Mouse (Mus musculus) liver, embryonic 15.5 days (tissue): ENCODE data around the gene Ccdc149. TPM values are rescaled to one million over a fixed set of nuclear protein-coding genes. Genes with fewer than 3 reads are reported as not detected.

Experiments used
- ATAC-seq: fragments of 200-750 bp; cut with Nextera tagmentation; 2 replicates; pipeline ENCODE4 v1.8.0; 2017; ENCODE audit warnings: moderate number of reproducible peaks, mild to moderate bottlenecking, moderate library complexity; ENCODE audit not compliant: insufficient read depth
- H3K27ac ChIP-seq: fragments of 300-500 bp; sonication (generic); replicated peaks from 2 replicates; pipeline ENCODE4 v1.5.1; 2015; ENCODE audit warnings: mild to moderate bottlenecking, inconsistent platforms
- H3K27me3 ChIP-seq: fragments of 300-500 bp; sonication (generic); 2 replicates; pipeline ENCODE4 v1.6.1; 2015; ENCODE audit warnings: mild to moderate bottlenecking, inconsistent platforms
- H3K36me3 ChIP-seq: fragments of 300-500 bp; sonication (generic); replicated peaks from 2 replicates; pipeline ENCODE4 v1.6.1; 2015; ENCODE audit warnings: moderate library complexity, mild to moderate bottlenecking, inconsistent platforms
- H3K4me1 ChIP-seq: fragments of 300-500 bp; sonication (generic); replicated peaks from 2 replicates; pipeline ENCODE4 v1.6.1; 2015; ENCODE audit warnings: inconsistent platforms
- H3K4me2 ChIP-seq: fragments of 300-500 bp; sonication (generic); 2 replicates; pipeline ENCODE4 v1.6.1; 2015; ENCODE audit warnings: moderate library complexity, mild to moderate bottlenecking, inconsistent platforms
- H3K4me3 ChIP-seq: fragments of 300-500 bp; sonication (generic); replicated peaks from 2 replicates; pipeline ENCODE4 v1.5.1; 2015; ENCODE audit warnings: mild to moderate bottlenecking, inconsistent platforms
- H3K9ac ChIP-seq: fragments of 300-500 bp; sonication (generic); 2 replicates; pipeline ENCODE4 v1.6.1; 2015; ENCODE audit warnings: moderate library complexity, mild to moderate bottlenecking, inconsistent platforms
- H3K9me3 ChIP-seq: fragments of 300-500 bp; sonication (generic); replicated peaks from 2 replicates; pipeline ENCODE4 v1.6.1; 2016; ENCODE audit warnings: inconsistent platforms
- WGBS: fragments of 180-500 bp; shearing (Covaris S2); methylation state at CpG from one replicate; pipeline ENCODE4 v1.1.7; 2015; ENCODE audit warnings: mixed read lengths; ENCODE audit not compliant: insufficient replicate concordance; 5-methylcytosine and 5-hydroxymethylcytosine counted together
- polyA plus RNA-seq: library from polyadenylated mRNA; unstranded; fragments of >200 nt; fragmentation: Nextera tagmentation; extraction: Ambion mirVana; gene quantifications from 2 replicates; pipeline ENCODE4 v1.2.1, GENCODE M21; 2015

The Ccdc149 gene
- polyA plus RNA-seq, 1 experiment from 2014 or later = 0.60 TPM

- Histone ChIP-seq H3K4me2 (no peak overlapping the region), H3K9me3 (no peaks in the 10 kb centered on the region), H3K36me3 (no peaks in the 10 kb centered on the region), H3K27me3 (no peaks in the 10 kb centered on the region), H3K4me1 (no peaks in the 10 kb centered on the region), H3K27ac (no peak overlapping the region), H3K4me3 (no peak overlapping the region), H3K9ac (no peak overlapping the region)
- no peak for ATAC-seq
- WGBS = 41% methylated on average over 13 of the region's 13 CpGs
These were observed 16.5 kb upstream of the Ccdc149 start for GRCm38 (mm10) chr5:52487559-52488430.

GRCm38 (mm10) chr5:52476826-52477225 is 5.5 kb upstream of the Ccdc149 start:
- Histone ChIP-seq H3K36me3 (no peaks in the 10 kb centered on the region), H3K27me3 (peaks cover 6% of the 10 kb centered on the region), H3K4me1 (0 out of 2 replicates have a peak, but pooled peaks cover 3% of the 10 kb centered on the region), H3K9me3 (no peaks in the 10 kb centered on the region), H3K4me3 (peak overlapping the region; percentile 38), H3K9ac (no peak overlapping the region), H3K27ac (no peak overlapping the region), H3K4me2 (peak overlapping the region; percentile 55)
- WGBS = 10% methylated on average over 7 of the region's 7 CpGs
- no peak for ATAC-seq

DNA sequence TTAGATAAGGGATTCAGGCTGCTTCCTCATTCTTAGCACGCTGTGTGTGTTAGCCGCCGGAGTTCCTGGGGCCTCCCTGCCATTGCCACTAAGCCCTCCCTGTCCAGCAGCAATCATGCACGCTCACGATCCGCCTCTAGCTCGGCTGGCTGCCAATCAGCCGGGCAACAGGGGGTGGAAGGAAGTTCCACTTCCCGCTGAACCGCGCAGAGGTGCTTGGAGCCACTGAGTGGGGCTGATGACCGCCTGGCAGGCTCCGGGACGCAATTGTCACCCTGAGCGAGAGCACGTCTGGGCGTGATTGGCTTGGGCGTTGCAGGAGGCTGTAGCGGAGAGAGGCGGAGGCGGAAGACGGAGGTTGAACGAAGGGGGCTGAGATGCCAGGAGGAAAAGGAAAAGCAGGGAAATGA is 5.0 kb upstream of the Ccdc149 start:
- under 1% methylated on average over 23 of the region's 23 CpGs for WGBS
- no peak overlapping the region for H3K9ac ChIP-seq
- H3K9me3 ChIP-seq = no peaks in the 10 kb centered on the region
- no peaks in the 10 kb centered on the region for H3K36me3 ChIP-seq
- H3K4me1 ChIP-seq = 0 out of 2 replicates have a peak, but pooled peaks cover 3% of the 10 kb centered on the region
- peaks cover 11% of the 10 kb centered on the region for H3K27me3 ChIP-seq
- peak overlapping the region; percentile 55 for H3K4me2 ChIP-seq
- peak; percentile 86 for ATAC-seq
- H3K27ac ChIP-seq = 0 out of 2 replicates have a peak overlapping the region, but pooled peaks have one; percentile 14
- H3K4me3 ChIP-seq = peak overlapping the region; percentile 38

- no peaks in the 10 kb centered on the region for H3K9me3 ChIP-seq
- H3K4me3 ChIP-seq = no peak overlapping the region
- WGBS = 75% methylated on average over 7 of the region's 7 CpGs
- H3K9ac ChIP-seq = no peak overlapping the region
- no peaks in the 10 kb centered on the region for H3K36me3 ChIP-seq
- no peak overlapping the region for H3K27ac ChIP-seq
- no peak for ATAC-seq
- peaks cover 6% of the 10 kb centered on the region; the same call in 1 of the 2 replicates for H3K4me1 ChIP-seq
- H3K27me3 ChIP-seq = peaks cover 19% of the 10 kb centered on the region
- no peak overlapping the region for H3K4me2 ChIP-seq
These were observed 2.7 kb upstream of the Ccdc149 start for GRCm38 (mm10) chr5:52473988-52474387.

GRCm38 (mm10) chr5:52470551-52470950 is 770 bp downstream of the Ccdc149 start:
- Histone ChIP-seq H3K4me1 (peaks cover 3% of the 10 kb centered on the region; the same call in 1 of the 2 replicates), H3K27me3 (peaks cover 12% of the 10 kb centered on the region), H3K4me2 (peak overlapping the region; percentile 68), H3K4me3 (peak overlapping the region; percentile 59; the same call in 1 of the 2 replicates), H3K9me3 (no peaks in the 10 kb centered on the region), H3K36me3 (no peaks in the 10 kb centered on the region), H3K27ac (no peak overlapping the region), H3K9ac (no peak overlapping the region)
- WGBS = 57% methylated on average over 5 of the region's 5 CpGs
- ATAC-seq = no peak

DNA sequence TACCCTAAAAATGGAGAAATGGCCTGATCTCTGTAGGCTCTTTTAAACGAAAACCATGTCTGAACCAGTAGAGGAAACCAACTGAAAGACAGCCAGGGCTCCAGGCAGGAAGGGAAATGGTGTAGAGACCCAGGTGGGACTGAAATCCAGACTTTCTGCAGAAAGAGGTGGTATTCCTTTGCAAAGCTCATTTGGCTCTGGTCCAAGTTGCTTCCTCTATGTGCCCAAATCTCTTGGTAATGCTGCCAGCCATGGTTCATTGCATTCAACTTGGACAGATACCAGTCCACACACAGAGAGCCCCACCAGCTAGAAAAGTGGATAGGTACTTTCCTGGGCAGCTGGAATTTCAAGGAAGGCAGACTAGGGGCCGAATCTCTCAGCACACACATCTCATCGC is 3.5 kb downstream of the Ccdc149 start:
- Histone ChIP-seq H3K4me2 (no peak overlapping the region), H3K4me1 (peaks cover 3% of the 10 kb centered on the region; the same call in 1 of the 2 replicates), H3K4me3 (no peak overlapping the region), H3K9ac (no peak overlapping the region), H3K27me3 (peaks cover 12% of the 10 kb centered on the region), H3K9me3 (no peaks in the 10 kb centered on the region), H3K27ac (no peak overlapping the region), H3K36me3 (no peaks in the 10 kb centered on the region)
- 56% methylated on average over 3 of the region's 3 CpGs for WGBS
- no peak for ATAC-seq

GRCm38 (mm10) chr5:52462447-52462846 is 8.9 kb downstream of the Ccdc149 start:
- Histone ChIP-seq H3K27me3 (no peaks in the 10 kb centered on the region), H3K9me3 (no peaks in the 10 kb centered on the region), H3K4me2 (no peak overlapping the region), H3K4me1 (no peaks in the 10 kb centered on the region), H3K4me3 (no peak overlapping the region), H3K36me3 (no peaks in the 10 kb centered on the region), H3K27ac (no peak overlapping the region), H3K9ac (no peak overlapping the region)
- ATAC-seq = no peak
- WGBS = 40% methylated on average over 2 of the region's 2 CpGs

GRCm38 (mm10) chr5:52461434-52462124 is 9.7 kb downstream of the Ccdc149 start:
- ATAC-seq = no peak
- no peaks in the 10 kb centered on the region for H3K4me1 ChIP-seq
- WGBS = 33% methylated on average over 6 of the region's 6 CpGs

GRCm38 (mm10) chr5:52459308-52459707 is 12.0 kb downstream of the Ccdc149 start:
- Histone ChIP-seq H3K4me2 (no peak overlapping the region), H3K27ac (no peak overlapping the region), H3K4me1 (no peaks in the 10 kb centered on the region), H3K27me3 (no peaks in the 10 kb centered on the region), H3K36me3 (no peaks in the 10 kb centered on the region), H3K4me3 (no peak overlapping the region), H3K9ac (no peak overlapping the region), H3K9me3 (no peaks in the 10 kb centered on the region)
- WGBS = 21% methylated on average over 4 of the region's 4 CpGs
- ATAC-seq = no peak

More at GRCm38 (mm10) chr5:52461434-52462124, 9.7 kb downstream of the Ccdc149 start:
- H3K27ac ChIP-seq = no peak overlapping the region
- H3K27me3 ChIP-seq = no peaks in the 10 kb centered on the region
- H3K36me3 ChIP-seq = no peaks in the 10 kb centered on the region
- H3K4me2 ChIP-seq = no peak overlapping the region
- no peaks in the 10 kb centered on the region for H3K9me3 ChIP-seq
- no peak overlapping the region for H3K4me3 ChIP-seq
- H3K9ac ChIP-seq = no peak overlapping the region

DNA sequence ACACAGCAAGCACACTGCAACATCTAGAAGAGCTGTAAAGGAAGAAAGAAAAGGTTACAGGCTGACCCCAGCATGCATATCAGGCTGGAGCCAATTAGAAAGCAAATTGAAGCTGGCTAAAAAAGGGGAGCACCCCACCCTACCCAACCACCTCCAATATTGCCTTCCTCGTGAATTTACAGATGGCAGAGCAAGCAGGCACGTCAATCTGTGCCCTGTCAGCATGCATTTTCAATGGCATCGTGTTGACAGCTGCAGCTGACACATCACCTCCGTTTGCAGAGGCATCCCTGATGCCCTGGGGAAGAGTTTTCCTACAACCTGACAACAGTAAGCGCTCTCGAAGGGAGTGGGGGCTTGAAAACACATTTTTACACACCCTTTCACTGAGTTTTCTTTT is 14.2 kb downstream of the Ccdc149 start:
- 47% methylated on average over 6 of the region's 6 CpGs for WGBS
- Histone ChIP-seq H3K4me1 (no peaks in the 10 kb centered on the region), H3K9ac (no peak overlapping the region), H3K4me2 (no peak overlapping the region), H3K27ac (no peak overlapping the region), H3K4me3 (no peak overlapping the region), H3K9me3 (no peaks in the 10 kb centered on the region), H3K36me3 (no peaks in the 10 kb centered on the region), H3K27me3 (no peaks in the 10 kb centered on the region)
- ATAC-seq = no peak

GRCm38 (mm10) chr5:52450821-52451220 is 20.5 kb downstream of the Ccdc149 start:
- Histone ChIP-seq H3K9me3 (no peaks in the 10 kb centered on the region), H3K9ac (no peak overlapping the region), H3K27me3 (no peaks in the 10 kb centered on the region), H3K4me2 (no peak overlapping the region), H3K36me3 (no peaks in the 10 kb centered on the region), H3K27ac (no peak overlapping the region), H3K4me1 (no peaks in the 10 kb centered on the region), H3K4me3 (no peak overlapping the region)
- ATAC-seq = no peak
- WGBS = 70% methylated on average over 9 of the region's 9 CpGs
